Mouse (Mus musculus): ENCODE results near the gene Gm7137.
"Not testable (repeated sequence)": the region's sequence is repeated elsewhere in the genome, so short reads cannot be mapped to it uniquely, and the experiment has no call there.

DNA sequence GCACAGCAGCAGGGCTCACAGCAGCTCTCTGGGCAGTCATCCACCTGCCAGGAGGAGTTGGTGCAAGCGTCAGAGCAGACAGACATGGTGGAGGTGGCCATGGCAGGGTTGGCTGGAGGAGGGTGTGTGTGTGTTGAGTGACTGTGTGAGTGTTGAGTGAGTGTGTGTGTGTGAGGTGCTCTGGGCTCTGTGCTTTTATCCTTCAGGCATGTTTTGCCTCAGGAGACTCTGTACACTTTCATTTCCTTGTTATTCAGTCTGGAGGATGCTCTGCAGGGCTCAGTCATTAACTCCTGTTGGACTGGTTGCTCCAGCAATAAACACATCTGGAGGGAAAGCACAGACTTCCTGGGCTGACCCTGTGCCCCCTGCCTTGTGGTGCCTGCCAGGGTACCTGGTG, 36.7 kb downstream of the Gm7137 start, which contains the start of gene Gm9736:
- TF ChIP-seq POLR2A (IDR thresholded peaks at IDR 0.05; ENCODE audit: borderline replicate concordance, insufficient read depth, low read length); CTCF (IDR thresholded peaks at IDR 0.05; ENCODE audit: borderline replicate concordance, insufficient read depth, low read depth, low read length): not testable (repeated sequence)
